Mouse (Mus musculus): ENCODE data around the gene Fkbp4.

- no peak for TF ChIP-seq CTCF (IDR thresholded peaks at IDR 0.05)
- no peak for TF ChIP-seq POLR2A (IDR thresholded peaks at IDR 0.05; ENCODE audit: insufficient read depth, low read depth, low read length)
- TF ChIP-seq EP300 (IDR thresholded peaks at IDR 0.05; ENCODE audit: insufficient read depth, low read depth, low read length), result no peak
Measured at GRCm38 (mm10) chr6:128469451-128469850, 31.0 kb upstream of the Fkbp4 start.
